31 mouse cellular contexts compared by ENCODE assay signal in genomic region chr3:126370571-126370970, GRCm38 (mm10). TPM values are rescaled to one million over a fixed set of nuclear protein-coding genes. Genes with fewer than 3 reads are reported as not detected.
A peak's percentile ranks its signal among the peaks of the same experiment; 100 is the strongest.
DNase-seq lines count a peak whose midpoint lies in the region; ATAC-seq lines count a peak whose summit lies in the region.
"Had no signal": no experiment of that assay in that cellular context is flagged by ENCODE, and none has a peak within 500 bp of the region (broad histone marks: within the 10 kb centered on the region; RNA-seq: fewer than 3 reads in every experiment).

No protein-coding gene starts in this region.

- ATAC-seq in embryonic facial prominence, embryonic 14.5 days (ENCODE audit: low read depth) = no peak
- no peak for ATAC-seq in heart, embryonic 11.5 days (replicated peaks; ENCODE audit: insufficient number of reproducible peaks, low FRiP score, low TSS enrichment)
- ATAC-seq: activated CD4-positive, CD25-positive, alpha-beta regulatory T cell, adult 4 months; forebrain, embryonic 13.5 days; intestine, embryonic 16.5 days had no signal

- H3K9me3 ChIP-seq in embryonic facial prominence, embryonic 14.5 days (ENCODE audit: control insufficient read depth, low read length) = no peaks in the 10 kb centered on the region
- no peaks in the 10 kb centered on the region for H3K9me3 ChIP-seq in embryonic facial prominence, embryonic 10.5 days
- H3K9me3 ChIP-seq in heart, embryonic 11.5 days (replicated peaks; ENCODE audit: control insufficient read depth, low read length) = no peaks in the 10 kb centered on the region
- H3K9me3 ChIP-seq: forebrain, embryonic 13.5 days; hindbrain, embryonic 13.5 days; megakaryocyte, embryonic 14.5 days; midbrain, embryonic 12.5 days; neural tube, embryonic 12.5 days had no signal

- DNase-seq in embryonic facial prominence, embryonic 14.5 days (ENCODE audit: low spot score) = peak; percentile 34
- DNase-seq in embryonic facial prominence, embryonic 10.5 days (ENCODE audit: low spot score) = no peak
- peak; percentile 43 for DNase-seq in heart, adult 8-10 months (ENCODE audit: low spot score)
- DNase-seq in gastrocnemius, postnatal 14 days = peak; percentile 37
- peak; percentile 20 for DNase-seq in heart, postnatal 4 days
- DNase-seq in kidney, adult 11 months = no peak
- DNase-seq: adrenal gland, adult 2 months; adrenal gland, postnatal 36 days; cerebellum, adult 18-20 months; cerebellum, postnatal 10 days; kidney, postnatal 14 days; layer of hippocampus, adult 9-11 months; liver; lung, embryonic 14.5 days; lung, postnatal 36 days; right cerebral cortex, adult 18-20 months; thymus, postnatal 4 days had no signal

- intact Hi-C loops in gastrocnemius, postnatal 14 days (cut with DNase I; ENCODE audit: low total_unique reads) = no loop called here

- no peaks in the 10 kb centered on the region for H3K4me1 ChIP-seq in embryonic facial prominence, embryonic 14.5 days (ENCODE audit: control insufficient read depth, insufficient read depth, low read length)
- H3K4me1 ChIP-seq in embryonic facial prominence, embryonic 10.5 days = peaks cover 3% of the 10 kb centered on the region; the same call in 1 of the 2 replicates
- H3K4me1 ChIP-seq in heart, embryonic 11.5 days (ENCODE audit: control insufficient read depth, insufficient read depth, low read length) = no peaks in the 10 kb centered on the region
- H3K4me1 ChIP-seq: forebrain, embryonic 13.5 days; hindbrain, embryonic 13.5 days; megakaryocyte, embryonic 14.5 days; midbrain, embryonic 12.5 days; neural tube, embryonic 12.5 days had no signal

- H3K27me3 ChIP-seq in embryonic facial prominence, embryonic 14.5 days (replicated peaks; ENCODE audit: control insufficient read depth, insufficient read depth, low read length) = no peaks in the 10 kb centered on the region
- no peaks in the 10 kb centered on the region for H3K27me3 ChIP-seq in embryonic facial prominence, embryonic 10.5 days (replicated peaks; ENCODE audit: low read depth, poor library complexity, severe bottlenecking)
- H3K27me3 ChIP-seq in heart, embryonic 11.5 days (ENCODE audit: control insufficient read depth, insufficient read depth, low read length) = no peaks in the 10 kb centered on the region
- H3K27me3 ChIP-seq: CH12.LX; forebrain, embryonic 13.5 days; hindbrain, embryonic 13.5 days; megakaryocyte, embryonic 14.5 days; midbrain, embryonic 12.5 days; neural tube, embryonic 12.5 days had no signal

- no peak overlapping the region for H3K9ac ChIP-seq in embryonic facial prominence, embryonic 14.5 days (ENCODE audit: low read depth, low read length)
- H3K9ac ChIP-seq in heart, embryonic 11.5 days (ENCODE audit: low read depth, low read length) = no peak overlapping the region
- H3K9ac ChIP-seq: forebrain, embryonic 13.5 days; hindbrain, embryonic 13.5 days; liver, embryonic 14.5 days; lung, embryonic 14.5 days; midbrain, embryonic 12.5 days; neural tube, embryonic 12.5 days had no signal

- H3K4me2 ChIP-seq in embryonic facial prominence, embryonic 14.5 days (ENCODE audit: low read depth, low read length) = no peak overlapping the region
- no peak overlapping the region for H3K4me2 ChIP-seq in heart, embryonic 11.5 days
- H3K4me2 ChIP-seq: forebrain, embryonic 13.5 days; hindbrain, embryonic 13.5 days; lung, embryonic 14.5 days; midbrain, embryonic 12.5 days; neural tube, embryonic 12.5 days had no signal

- H3K36me3 ChIP-seq in embryonic facial prominence, embryonic 14.5 days (ENCODE audit: control insufficient read depth, insufficient read depth, low read length) = no peaks in the 10 kb centered on the region
- H3K36me3 ChIP-seq in embryonic facial prominence, embryonic 10.5 days (replicated peaks) = no peaks in the 10 kb centered on the region
- H3K36me3 ChIP-seq in heart, embryonic 11.5 days (ENCODE audit: control insufficient read depth, insufficient read depth, low read length) = no peaks in the 10 kb centered on the region
- H3K36me3 ChIP-seq: hindbrain, embryonic 13.5 days; midbrain, embryonic 12.5 days; neural tube, embryonic 12.5 days had no signal

- no peak overlapping the region for H3K27ac ChIP-seq in embryonic facial prominence, embryonic 14.5 days (replicated peaks; ENCODE audit: low read depth, low read length)
- no peak overlapping the region for H3K27ac ChIP-seq in embryonic facial prominence, embryonic 10.5 days (replicated peaks)
- no peak overlapping the region for H3K27ac ChIP-seq in heart, embryonic 11.5 days (ENCODE audit: low read depth, low read length)
- H3K27ac ChIP-seq: forebrain, embryonic 13.5 days; heart, adult 2 months; hindbrain, embryonic 13.5 days; liver, embryonic 14.5 days; midbrain, embryonic 12.5 days; neural tube, embryonic 12.5 days had no signal

- H3K4me3 ChIP-seq in embryonic facial prominence, embryonic 14.5 days (ENCODE audit: low read depth, low read length) = no peak overlapping the region
- H3K4me3 ChIP-seq in embryonic facial prominence, embryonic 10.5 days = no peak overlapping the region
- H3K4me3 ChIP-seq in heart, embryonic 11.5 days (ENCODE audit: low read depth, low read length) = no peak overlapping the region
- H3K4me3 ChIP-seq: forebrain, embryonic 13.5 days; heart, adult 2 months; hindbrain, embryonic 13.5 days; megakaryocyte, embryonic 14.5 days; midbrain, embryonic 12.5 days; myocyte; neural tube, embryonic 12.5 days had no signal

RNA-seq across cellular contexts. Expression of gene Arsj, which starts 7.1 kb away (rescaled TPM):
- 5.0 and 5.6 TPM in 2 replicates for polyA plus RNA-seq in embryonic facial prominence, embryonic 14.5 days (2014; fragmentation: Nextera tagmentation; extraction: Ambion mirVana)
- polyA plus RNA-seq in embryonic facial prominence, embryonic 10.5 days (2016; fragmentation: Nextera tagmentation; extraction: Ambion mirVana) = 0.07 TPM in 1 of 2 replicates, not detected in the other
- under 1 TPM; 0.27 to 0.49 (median 0.34) TPM for total RNA-seq in heart, adult 8-10 months (2022)
- polyA plus RNA-seq in heart, embryonic 11.5 days (2014; fragmentation: Nextera tagmentation; extraction: Ambion mirVana) = 0.26 and 0.34 TPM in 2 replicates
- total RNA-seq in gastrocnemius, postnatal 14 days (2021) = 1 to 10 TPM in 1 of 2 experiments, under 1 TPM in 1; 0.82 to 1.3 TPM
- total RNA-seq in heart, postnatal 4 days (2021) = 1 to 10 TPM; 1.8 to 2.2 TPM
- total RNA-seq: CH12.LX; common myeloid progenitor, adult 5-6 weeks had no signal
- polyA plus RNA-seq: activated CD4-positive, CD25-positive, alpha-beta regulatory T cell, adult 4 months; liver, embryonic 14.5 days; testis, adult 2 months had no signal

Comparison
In these comparisons a context has a peak if more than half of its experiments do, and no peak if none do; other contexts are left out.
1. DNase-seq: peak in embryonic facial prominence, embryonic 14.5 days (single experiment), heart, adult 8-10 months (single experiment), gastrocnemius, postnatal 14 days (single experiment) and heart, postnatal 4 days (single experiment); none in embryonic facial prominence, embryonic 10.5 days (single experiment) and kidney, adult 11 months (single experiment).